Mouse (Mus musculus) liver, embryonic 14.5 days (tissue): ENCODE data around the gene Stil.

Experiments
- CTCF ChIP-seq: IDR thresholded peaks from 2 replicates; pipeline ENCODE4 v1.5.1; 2016; ENCODE audit warnings: antibody characterized with exemption, low read depth, control low read depth
- EP300 ChIP-seq: IDR thresholded peaks from 2 replicates; pipeline ENCODE4 v1.6.1; 2016; ENCODE audit warnings: antibody characterized with exemption, low read depth

GRCm38 (mm10) chr4:115058317-115058761 is 58.4 kb downstream of the Stil start:
- TF ChIP-seq EP300: no peak
- TF ChIP-seq CTCF: no peak
